Mouse (Mus musculus): ENCODE measurements around the gene Dmap1.

DNA sequence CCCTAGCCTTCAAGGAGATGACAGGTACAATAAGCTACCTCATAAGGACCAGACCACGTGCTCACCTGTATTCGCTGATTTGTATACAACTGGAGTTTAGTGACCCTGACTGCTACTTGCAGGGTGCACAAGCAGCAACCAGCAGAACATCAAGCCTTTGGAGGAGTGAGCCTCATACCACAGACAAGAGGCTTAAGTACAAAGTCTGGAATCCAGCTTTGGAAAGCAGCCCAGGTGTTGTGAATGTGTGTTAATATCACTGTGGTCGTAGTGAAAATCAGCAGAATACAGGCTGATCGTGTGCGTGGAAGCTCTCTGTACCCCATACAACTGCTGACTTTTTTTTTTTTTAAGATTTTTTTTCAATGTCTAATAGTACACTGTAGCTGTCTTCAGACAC, 22.1 kb downstream of the Dmap1 start:
- no peak for TF ChIP-seq CTCF (IDR thresholded peaks at IDR 0.05; ENCODE audit: low read depth, low read length)
- TF ChIP-seq POLR2A (IDR thresholded peaks at IDR 0.05; ENCODE audit: borderline replicate concordance, low read depth, low read length) = no peak
